Mouse (Mus musculus) layer of hippocampus, adult 9-11 months (tissue): Measurements from ENCODE around the gene Itsn1.

Source experiments
- DNase-seq: peaks from one replicate; pipeline ENCODE4 v3.0.0; 2022

Gene Itsn1

GRCm38 (mm10) chr16:91732816-91733215 lies 3.7 kb downstream of the Itsn1 start:
- no peak for DNase-seq

GRCm38 (mm10) chr16:91734771-91735170 lies 5.7 kb downstream of the Itsn1 start:
- DNase-seq, result no peak

- no peak for DNase-seq
Measured at GRCm38 (mm10) chr16:91736046-91736816, 7.2 kb downstream of the Itsn1 start.

GRCm38 (mm10) chr16:91738505-91738904 lies 9.4 kb downstream of the Itsn1 start:
- DNase-seq, result no peak

GRCm38 (mm10) chr16:91740184-91740917 lies 11.3 kb downstream of the Itsn1 start:
- no peak for DNase-seq

- DNase-seq, result no peak
Measured at GRCm38 (mm10) chr16:91740918-91741255, 11.8 kb downstream of the Itsn1 start.

GRCm38 (mm10) chr16:91743055-91743454 lies 14.0 kb downstream of the Itsn1 start:
- no peak for DNase-seq

- peak; percentile 87 for DNase-seq
Measured at GRCm38 (mm10) chr16:91746101-91746950, 17.2 kb downstream of the Itsn1 start.

GRCm38 (mm10) chr16:91747567-91747966 lies 18.5 kb downstream of the Itsn1 start:
- no peak for DNase-seq

- DNase-seq, result no peak
Measured at GRCm38 (mm10) chr16:91751644-91752385, 22.7 kb downstream of the Itsn1 start.

GRCm38 (mm10) chr16:91753611-91754010 lies 24.5 kb downstream of the Itsn1 start:
- DNase-seq, result no peak

GRCm38 (mm10) chr16:91754957-91755356 lies 25.9 kb downstream of the Itsn1 start:
- no peak for DNase-seq

- DNase-seq, result no peak
Measured at GRCm38 (mm10) chr16:91761202-91761601, 32.1 kb downstream of the Itsn1 start.

GRCm38 (mm10) chr16:91761761-91762160 lies 32.7 kb downstream of the Itsn1 start:
- no peak for DNase-seq

- no peak for DNase-seq
Measured at GRCm38 (mm10) chr16:91762476-91762875, 33.4 kb downstream of the Itsn1 start.

- DNase-seq, result no peak
Measured at GRCm38 (mm10) chr16:91763975-91764374, 34.9 kb downstream of the Itsn1 start.

GRCm38 (mm10) chr16:91764414-91764813 lies 35.3 kb downstream of the Itsn1 start:
- no peak for DNase-seq

GRCm38 (mm10) chr16:91765121-91765815 lies 36.2 kb downstream of the Itsn1 start:
- no peak for DNase-seq

GRCm38 (mm10) chr16:91765816-91766210 lies 36.7 kb downstream of the Itsn1 start:
- DNase-seq, result no peak

- no peak for DNase-seq
Measured at GRCm38 (mm10) chr16:91767165-91767701, 38.2 kb downstream of the Itsn1 start.

- no peak for DNase-seq
Measured at GRCm38 (mm10) chr16:91768586-91768985, 39.5 kb downstream of the Itsn1 start.

- DNase-seq, result no peak
Measured at GRCm38 (mm10) chr16:91769911-91770310, 40.8 kb downstream of the Itsn1 start.
